Mouse (Mus musculus): ENCODE measurements around the gene Cep44. TPM values are rescaled to one million over a fixed set of nuclear protein-coding genes. Genes with fewer than 3 reads are reported as not detected.

The Cep44 gene
- 17.4 and 23.3 TPM in 2 replicates for polyA plus RNA-seq (2011; ENCODE audit: insufficient read depth, insufficient read length, low replicate concordance, missing spikeins)

DNA sequence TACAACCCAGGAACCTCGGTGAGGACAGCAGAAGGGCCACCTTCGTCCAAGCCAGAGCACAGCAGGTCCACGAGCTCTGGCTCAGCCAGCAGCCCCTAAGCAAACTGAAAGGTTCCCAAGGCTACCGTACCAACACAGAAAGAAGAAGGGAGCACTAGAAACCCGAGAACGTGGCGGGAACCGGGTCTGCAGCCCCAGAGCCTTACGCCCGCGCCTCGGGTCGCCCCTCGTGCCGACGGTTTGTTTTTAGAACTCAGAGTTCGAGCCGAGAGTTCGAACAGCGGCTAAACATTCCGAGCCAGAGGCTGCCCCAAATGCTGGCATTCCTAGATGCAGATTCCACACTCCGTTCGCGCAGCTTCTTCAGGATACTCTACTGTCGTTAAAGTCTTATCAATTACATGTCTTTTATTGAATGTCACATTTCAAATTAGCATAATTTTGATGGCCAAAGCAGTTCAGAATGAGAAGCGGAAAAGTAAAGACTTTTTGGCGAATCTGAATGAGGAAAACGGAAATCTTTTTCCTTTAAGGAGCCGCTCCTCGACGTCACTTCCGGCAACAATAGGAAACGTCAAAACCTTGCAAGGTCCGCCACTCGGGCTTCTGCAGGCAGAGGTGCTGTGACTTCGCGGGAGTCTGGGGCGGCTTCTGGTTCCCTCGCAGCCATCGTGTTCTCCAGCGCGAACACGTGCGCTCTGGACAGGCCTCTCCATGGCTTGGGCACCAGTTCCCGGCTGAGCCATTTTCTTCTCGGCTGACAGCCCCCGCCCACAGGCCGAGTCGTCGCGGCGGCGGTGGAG is at the start of gene Cep44, which contains the start of gene Fbxo8:
Cep44 (minus strand) TSS at position 490 of the 803 bp plus-strand sequence.
Fbxo8 (plus strand) TSS at position 533 of the 803 bp plus-strand sequence.
- Histone ChIP-seq H3K4me3 (replicated peaks; ENCODE audit: control insufficient read depth, low read depth, low read length) (peak within 1 kb of the TSS; percentile 98), H3K4me1 (ENCODE audit: control insufficient read depth, insufficient read depth, low read length) (peaks cover 1% of the 10 kb centered on the region; the same call in 1 of the 2 replicates), H3K27ac (ENCODE audit: control insufficient read depth, insufficient read depth, low read depth, low read length, poor library complexity) (peak within 1 kb of the TSS; percentile 81)
- TF ChIP-seq POLR2A (IDR thresholded peaks at IDR 0.05; ENCODE audit: borderline replicate concordance, control insufficient read depth, low read depth, low read length) (peak; percentile 31; the same call in 1 of the 2 replicates), CTCF (IDR thresholded peaks at IDR 0.05; ENCODE audit: control insufficient read depth, insufficient read depth, low read length) (no peak)
- whole genome bisulfite sequencing = under 1% methylated on average over 53 of the region's 53 CpGs

- Histone ChIP-seq H3K27ac (ENCODE audit: control insufficient read depth, insufficient read depth, low read depth, low read length, poor library complexity) (no peak overlapping the region), H3K4me1 (ENCODE audit: control insufficient read depth, insufficient read depth, low read length) (no peaks in the 10 kb centered on the region), H3K4me3 (replicated peaks; ENCODE audit: control insufficient read depth, low read depth, low read length) (no peak overlapping the region)
- WGBS = 94% methylated on average over 5 of the region's 5 CpGs
- TF ChIP-seq POLR2A (IDR thresholded peaks at IDR 0.05; ENCODE audit: borderline replicate concordance, control insufficient read depth, low read depth, low read length) (no peak), CTCF (IDR thresholded peaks at IDR 0.05; ENCODE audit: control insufficient read depth, insufficient read depth, low read length) (no peak)
Measured at GRCm38 (mm10) chr8:56591502-56591901, 40.7 kb upstream of the Cep44 start.

- no peak overlapping the region for H3K4me3 ChIP-seq (replicated peaks; ENCODE audit: control insufficient read depth, low read depth, low read length)
- WGBS = 91% methylated on average over 1 of the region's 1 CpGs
- H3K4me1 ChIP-seq (ENCODE audit: control insufficient read depth, insufficient read depth, low read length) = no peaks in the 10 kb centered on the region
- no peak overlapping the region for H3K27ac ChIP-seq (ENCODE audit: control insufficient read depth, insufficient read depth, low read depth, low read length, poor library complexity)
- TF ChIP-seq CTCF (IDR thresholded peaks at IDR 0.05; ENCODE audit: control insufficient read depth, insufficient read depth, low read length) = no peak
- TF ChIP-seq POLR2A (IDR thresholded peaks at IDR 0.05; ENCODE audit: borderline replicate concordance, control insufficient read depth, low read depth, low read length) = no peak
Measured at GRCm38 (mm10) chr8:56591084-56591483, 40.2 kb upstream of the Cep44 start.

- WGBS = 83% methylated on average over 2 of the region's 2 CpGs
- Histone ChIP-seq H3K4me1 (ENCODE audit: control insufficient read depth, insufficient read depth, low read length) (no peaks in the 10 kb centered on the region), H3K27ac (ENCODE audit: control insufficient read depth, insufficient read depth, low read depth, low read length, poor library complexity) (no peak overlapping the region), H3K4me3 (replicated peaks; ENCODE audit: control insufficient read depth, low read depth, low read length) (no peak overlapping the region)
- no peak for TF ChIP-seq CTCF (IDR thresholded peaks at IDR 0.05; ENCODE audit: control insufficient read depth, insufficient read depth, low read length)
- no peak for TF ChIP-seq POLR2A (IDR thresholded peaks at IDR 0.05; ENCODE audit: borderline replicate concordance, control insufficient read depth, low read depth, low read length)
Measured at GRCm38 (mm10) chr8:56589004-56589403, 38.2 kb upstream of the Cep44 start.

GRCm38 (mm10) chr8:56582841-56583240 is 32.0 kb upstream of the Cep44 start:
- H3K4me3 ChIP-seq (replicated peaks; ENCODE audit: control insufficient read depth, low read depth, low read length) = no peak overlapping the region
- TF ChIP-seq CTCF (IDR thresholded peaks at IDR 0.05; ENCODE audit: control insufficient read depth, insufficient read depth, low read length) = no peak
- TF ChIP-seq POLR2A (IDR thresholded peaks at IDR 0.05; ENCODE audit: borderline replicate concordance, control insufficient read depth, low read depth, low read length) = no peak
- no peaks in the 10 kb centered on the region; the same call in 1 of the 2 replicates for H3K4me1 ChIP-seq (ENCODE audit: control insufficient read depth, insufficient read depth, low read length)
- H3K27ac ChIP-seq (ENCODE audit: control insufficient read depth, insufficient read depth, low read depth, low read length, poor library complexity) = no peak overlapping the region

- 91% methylated on average over 4 of the region's 4 CpGs for WGBS
- Histone ChIP-seq H3K4me3 (replicated peaks; ENCODE audit: control insufficient read depth, low read depth, low read length) (no peak overlapping the region), H3K4me1 (ENCODE audit: control insufficient read depth, insufficient read depth, low read length) (no peaks in the 10 kb centered on the region; the same call in 1 of the 2 replicates), H3K27ac (ENCODE audit: control insufficient read depth, insufficient read depth, low read depth, low read length, poor library complexity) (no peak overlapping the region)
- no peak for TF ChIP-seq CTCF (IDR thresholded peaks at IDR 0.05; ENCODE audit: control insufficient read depth, insufficient read depth, low read length)
- no peak for TF ChIP-seq POLR2A (IDR thresholded peaks at IDR 0.05; ENCODE audit: borderline replicate concordance, control insufficient read depth, low read depth, low read length)
Measured at GRCm38 (mm10) chr8:56580918-56581317, 30.1 kb upstream of the Cep44 start.

- Histone ChIP-seq H3K4me1 (ENCODE audit: control insufficient read depth, insufficient read depth, low read length) (no peaks in the 10 kb centered on the region; the same call in 1 of the 2 replicates), H3K27ac (ENCODE audit: control insufficient read depth, insufficient read depth, low read depth, low read length, poor library complexity) (no peak overlapping the region), H3K4me3 (replicated peaks; ENCODE audit: control insufficient read depth, low read depth, low read length) (no peak overlapping the region)
- 86% methylated on average over 9 of the region's 9 CpGs for WGBS
- TF ChIP-seq CTCF (IDR thresholded peaks at IDR 0.05; ENCODE audit: control insufficient read depth, insufficient read depth, low read length) (no peak), POLR2A (IDR thresholded peaks at IDR 0.05; ENCODE audit: borderline replicate concordance, control insufficient read depth, low read depth, low read length) (no peak)
Measured at GRCm38 (mm10) chr8:56566856-56567255, 16.0 kb upstream of the Cep44 start.

DNA sequence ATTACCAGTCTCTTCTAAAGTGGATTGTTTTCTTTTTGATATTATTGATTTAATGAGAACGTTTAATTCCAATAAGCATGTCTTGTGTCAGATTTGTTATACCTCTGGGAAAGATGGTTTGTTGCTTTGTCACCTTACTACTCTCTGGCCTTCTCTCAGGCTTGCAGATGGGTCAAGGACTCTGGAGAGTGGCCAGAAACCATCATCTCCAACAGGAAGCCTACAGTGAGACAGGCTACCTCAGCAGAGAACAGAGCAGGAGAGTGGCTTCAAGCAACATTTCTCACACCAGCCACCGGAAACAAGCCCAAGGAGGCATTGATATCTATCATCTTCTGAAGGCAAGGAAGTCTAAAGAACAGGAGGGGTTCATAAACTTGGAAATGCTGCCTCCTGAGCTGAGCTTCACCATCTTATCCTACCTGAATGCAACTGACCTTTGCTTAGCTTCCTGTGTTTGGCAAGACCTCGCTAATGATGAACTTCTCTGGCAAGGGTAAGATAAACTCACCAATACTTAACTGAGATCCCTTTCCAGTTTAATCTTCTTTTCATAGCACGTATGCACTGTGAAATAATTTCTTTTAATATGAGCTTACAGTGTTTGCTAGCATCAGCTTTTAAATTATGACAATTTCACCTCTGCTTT is 13.7 kb upstream of the Cep44 start:
- H3K4me1 ChIP-seq (ENCODE audit: control insufficient read depth, insufficient read depth, low read length) = no peaks in the 10 kb centered on the region; the same call in 1 of the 2 replicates
- WGBS = 61% methylated on average over 4 of the region's 4 CpGs
- TF ChIP-seq CTCF (IDR thresholded peaks at IDR 0.05; ENCODE audit: control insufficient read depth, insufficient read depth, low read length) (no peak), POLR2A (IDR thresholded peaks at IDR 0.05; ENCODE audit: borderline replicate concordance, control insufficient read depth, low read depth, low read length) (no peak)
- no peak overlapping the region for H3K27ac ChIP-seq (ENCODE audit: control insufficient read depth, insufficient read depth, low read depth, low read length, poor library complexity)
- H3K4me3 ChIP-seq (replicated peaks; ENCODE audit: control insufficient read depth, low read depth, low read length) = no peak overlapping the region

Data from bone marrow, adult 2 months (tissue).